Mouse (Mus musculus) layer of hippocampus, postnatal 10 days (tissue): ENCODE measurements at regions not wholly inside any gene's neighbourhood (a gene's known extent, or its start where the extent isn't known, plus 50 kb on each side); places are given as distances from the start of the nearest gene placed in this dataset.

Experiments used
- DNase-seq, 2 experiments: peaks; one replicate each; pipeline ENCODE4 v3.0.0; 2021; ENCODE audit warnings: low spot score in 2 of 2

- peak; percentile 54 to 70 for DNase-seq
Observed at GRCm38 (mm10) chr1:128786941-128787569, 195.0 kb upstream of the Cxcr4 start.

DNA sequence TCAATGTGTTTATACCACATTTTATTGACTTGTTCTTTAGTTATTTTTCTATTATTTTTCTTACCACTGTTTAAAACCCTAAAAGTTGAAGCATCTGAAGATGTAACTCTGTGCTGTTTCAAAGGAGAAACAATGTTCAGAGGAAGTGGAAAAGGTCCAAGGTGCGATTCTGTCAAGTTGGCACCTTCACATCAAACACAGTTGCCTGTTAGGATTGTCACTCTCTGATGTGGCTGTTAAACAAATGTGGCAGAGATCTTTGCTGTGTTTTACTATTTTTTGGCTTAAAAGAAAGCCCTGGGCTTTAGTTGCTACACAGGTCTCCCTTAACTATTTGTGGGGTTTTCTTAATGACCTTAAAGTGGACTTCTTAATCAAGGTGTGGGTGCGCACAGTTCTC is 190.2 kb upstream of the Cxcr4 start:
- no peak for DNase-seq

DNA sequence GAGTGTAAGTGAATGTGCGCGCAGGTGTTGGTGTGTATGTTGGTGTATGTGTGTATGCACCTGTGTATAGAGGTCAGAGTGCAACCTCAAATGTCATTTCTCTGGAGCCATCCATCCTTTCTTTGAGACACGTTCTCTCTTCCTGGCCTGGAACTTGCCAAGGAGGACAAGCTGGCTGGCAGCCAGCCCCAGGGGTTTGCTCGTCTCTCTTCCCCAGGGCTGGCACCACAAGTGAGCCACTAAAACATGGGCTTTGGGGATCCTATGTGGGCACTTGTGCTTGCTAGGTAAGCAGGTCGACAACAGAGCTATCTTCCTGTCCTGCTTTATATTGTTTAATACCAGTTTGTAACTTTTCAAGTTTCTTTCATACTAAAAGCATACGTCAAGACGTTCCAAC is 189.8 kb upstream of the Cxcr4 start:
- DNase-seq = no peak

DNA sequence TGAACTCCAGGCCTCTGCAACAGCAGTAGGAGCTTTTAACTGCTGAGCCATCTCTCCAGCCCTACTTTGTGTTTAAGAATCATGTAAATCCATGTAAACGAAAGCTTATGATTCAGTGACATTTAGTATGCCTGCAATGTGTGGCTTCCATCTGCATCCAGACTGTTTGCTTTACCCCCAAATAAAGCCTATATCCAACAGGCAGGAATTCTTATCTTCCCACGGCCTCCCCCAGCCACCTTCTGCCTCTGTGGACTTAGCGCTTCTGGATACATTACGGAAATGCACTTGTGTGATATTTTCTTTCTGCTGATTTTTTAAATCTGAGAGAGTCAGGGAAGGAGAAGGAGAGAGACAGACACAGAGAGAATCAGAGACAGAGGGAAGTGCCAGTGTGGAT is 189.2 kb upstream of the Cxcr4 start:
- no peak for DNase-seq

GRCm38 (mm10) chr1:128779586-128780158 is 187.6 kb upstream of the Cxcr4 start:
- no peak for DNase-seq

DNA sequence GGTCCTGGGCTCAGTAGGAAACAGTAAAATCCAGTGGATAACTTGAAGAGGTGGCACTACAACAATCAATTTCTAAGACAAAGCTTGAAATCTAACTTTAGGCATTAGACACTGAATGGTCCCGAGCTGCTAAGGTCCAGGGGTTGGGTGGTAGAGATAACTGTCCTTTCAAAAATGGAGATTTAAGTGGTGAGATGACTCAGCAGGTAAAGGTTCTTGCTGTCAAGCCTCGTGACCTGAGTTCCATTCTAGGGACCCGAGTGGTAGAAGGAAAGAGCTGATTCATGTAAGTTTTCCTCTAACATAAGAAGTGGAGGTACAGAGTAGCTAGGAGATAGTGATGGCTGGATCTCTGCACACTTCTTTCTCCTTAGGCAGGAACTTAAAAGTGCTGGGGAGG is 180.3 kb upstream of the Cxcr4 start:
- no peak for DNase-seq

DNA sequence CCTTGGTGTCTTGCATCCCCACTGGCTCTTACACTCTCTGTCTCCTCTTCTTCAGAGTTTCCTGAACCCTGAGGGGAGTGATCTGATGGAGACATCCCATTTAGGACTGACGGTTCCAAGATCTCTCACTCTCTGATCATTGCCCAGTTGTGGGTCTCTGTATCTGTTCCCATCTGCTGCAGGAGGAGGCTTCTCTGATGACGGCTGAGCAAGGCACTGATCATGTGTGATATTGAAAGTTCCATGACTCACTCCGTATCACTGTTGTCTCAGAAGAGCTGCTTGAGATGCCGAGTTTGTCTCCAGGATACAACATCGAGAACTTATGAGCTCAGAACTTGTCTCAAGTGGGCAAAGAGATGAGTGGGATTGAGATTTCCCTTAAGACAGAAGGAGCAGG is 178.7 kb upstream of the Cxcr4 start:
- DNase-seq = no peak

GRCm38 (mm10) chr1:128767991-128768390 is 175.9 kb upstream of the Cxcr4 start:
- no peak for DNase-seq

GRCm38 (mm10) chr1:128767415-128767814 is 175.3 kb upstream of the Cxcr4 start:
- no peak for DNase-seq

DNA sequence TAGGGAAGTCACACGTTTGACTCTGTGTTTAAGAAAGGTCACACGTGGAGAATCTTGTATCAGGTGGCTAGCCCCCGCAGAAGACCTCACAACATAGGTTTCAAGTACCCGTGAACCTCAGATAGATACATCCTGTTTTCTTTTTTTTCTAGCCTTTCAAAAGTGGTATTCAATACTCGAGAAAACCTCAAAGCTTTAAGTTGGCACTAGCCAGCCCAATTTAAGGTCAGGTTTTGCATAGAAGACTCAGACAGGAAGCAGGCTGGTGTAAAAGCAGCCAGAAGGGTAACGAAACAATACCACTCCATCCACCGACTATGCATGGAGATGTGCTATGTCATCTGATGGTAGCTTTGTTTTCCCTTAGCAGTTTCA is 174.8 kb upstream of the Cxcr4 start:
- no peak for DNase-seq

DNA sequence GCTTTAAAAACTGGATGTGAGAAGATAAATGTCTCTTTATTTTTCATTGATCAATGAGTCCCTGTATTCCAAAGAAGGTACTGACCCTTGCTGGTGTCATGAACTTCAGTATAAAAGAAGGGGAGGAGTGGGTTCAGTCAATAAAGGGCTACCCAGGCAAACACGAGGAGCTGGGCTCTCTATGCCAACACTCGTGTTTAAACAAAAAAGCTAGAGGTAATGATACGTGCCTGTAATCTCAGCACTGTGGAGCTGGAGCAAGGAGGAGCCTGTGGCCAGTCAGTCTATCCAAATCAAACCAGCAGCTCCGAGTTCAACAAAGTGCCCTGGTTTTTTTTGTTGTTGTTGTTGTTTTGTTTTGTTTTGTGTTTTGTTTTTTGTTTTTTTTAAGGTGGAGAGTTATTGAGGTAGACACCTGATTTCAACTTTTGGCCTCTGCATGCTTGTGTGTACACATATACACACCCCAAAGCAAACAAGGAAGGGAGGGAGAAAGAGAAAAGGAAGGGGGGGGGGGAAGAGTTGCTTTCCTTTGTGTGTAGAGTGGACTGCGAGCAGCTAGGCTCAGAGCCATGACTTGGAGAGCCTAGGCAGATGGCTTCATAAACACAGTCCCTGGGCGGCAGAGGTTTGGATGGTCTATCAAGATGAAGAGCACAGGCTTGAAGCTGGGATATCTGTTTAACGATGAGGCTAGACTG is 174.2 kb upstream of the Cxcr4 start:
- no peak for DNase-seq

DNA sequence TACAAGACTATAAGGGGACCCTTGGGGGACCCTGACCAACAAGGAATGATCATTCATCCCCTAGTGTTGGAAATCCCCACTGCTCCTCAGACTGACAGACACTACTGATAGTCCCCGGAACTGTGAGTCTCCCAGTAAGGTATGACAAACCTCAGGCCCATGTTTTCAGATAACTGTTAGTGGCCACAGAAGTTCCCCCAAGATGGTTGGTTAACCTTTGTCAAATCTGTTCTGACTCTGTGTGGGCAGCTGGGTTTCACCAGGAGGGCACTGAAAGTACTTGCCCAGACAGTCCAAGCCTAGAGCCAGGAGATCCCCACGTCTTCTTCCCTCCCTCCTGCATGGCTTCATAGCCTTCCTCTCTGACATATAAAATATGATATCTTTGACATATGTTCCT is 173.5 kb upstream of the Cxcr4 start:
- no peak for DNase-seq

GRCm38 (mm10) chr1:128765142-128765541 is 173.0 kb upstream of the Cxcr4 start:
- DNase-seq = no peak

- no peak for DNase-seq
Observed at GRCm38 (mm10) chr1:128762854-128763253, 170.8 kb upstream of the Cxcr4 start.

GRCm38 (mm10) chr1:128762076-128762475 is 170.0 kb upstream of the Cxcr4 start:
- DNase-seq = no peak

DNA sequence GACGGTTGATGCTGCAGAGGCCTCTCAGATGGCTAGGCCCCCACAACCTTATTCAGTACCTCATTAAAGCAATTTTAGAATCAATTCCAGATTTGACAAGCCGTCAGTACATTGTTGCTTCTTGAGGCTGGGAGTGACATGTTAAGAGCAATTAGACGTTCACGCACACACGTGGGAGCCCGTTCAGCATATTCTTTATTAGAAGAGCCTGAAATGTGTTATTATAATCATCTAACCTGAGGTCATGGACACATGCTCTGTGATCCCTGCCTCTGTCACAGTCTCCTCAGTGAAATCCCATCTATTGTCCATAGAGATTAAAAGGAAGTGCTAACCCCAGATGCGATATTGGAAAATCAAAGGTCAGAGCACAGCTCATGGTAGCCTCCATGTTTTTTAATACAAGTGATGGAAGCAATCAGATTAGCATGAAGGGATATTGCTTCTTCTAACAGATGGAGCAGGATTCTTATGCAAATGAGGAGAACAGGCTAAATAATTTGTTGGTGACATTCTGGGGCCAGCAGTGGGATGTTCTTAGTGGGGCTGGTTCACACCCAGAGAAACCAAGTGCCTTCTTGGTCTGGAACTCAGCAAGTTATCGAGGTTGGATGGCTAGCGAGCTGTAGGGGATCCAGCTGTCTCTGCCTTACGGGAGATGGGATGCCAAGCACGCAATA is 166.8 kb upstream of the Cxcr4 start:
- no peak for DNase-seq

DNA sequence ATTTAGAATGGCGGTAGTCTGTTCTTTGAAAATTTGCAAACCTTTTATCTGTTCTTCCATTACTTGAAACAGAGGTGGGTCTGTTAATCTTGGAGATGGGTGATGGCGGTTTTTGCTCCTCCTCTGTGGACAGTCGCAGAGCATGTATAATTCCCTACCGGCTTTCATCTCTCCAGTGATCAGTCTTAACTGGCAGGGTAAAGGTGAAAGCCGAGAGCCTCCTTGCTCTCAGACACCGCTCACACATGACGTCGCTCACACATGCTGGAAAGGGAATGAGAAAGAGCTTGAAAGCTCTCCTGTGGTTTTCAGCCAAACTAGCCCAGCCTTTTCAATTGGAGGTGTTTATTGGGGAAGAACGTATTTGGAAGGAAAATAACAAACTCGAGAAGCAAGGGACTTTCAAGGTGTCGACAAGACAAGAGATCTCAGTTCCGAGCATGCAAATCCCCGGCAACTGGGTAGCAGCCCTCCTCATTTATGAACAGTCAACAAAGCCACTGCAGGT is 166.3 kb upstream of the Cxcr4 start:
- DNase-seq = no peak

- no peak for DNase-seq
Observed at GRCm38 (mm10) chr1:128753427-128754012, 161.4 kb upstream of the Cxcr4 start.

DNA sequence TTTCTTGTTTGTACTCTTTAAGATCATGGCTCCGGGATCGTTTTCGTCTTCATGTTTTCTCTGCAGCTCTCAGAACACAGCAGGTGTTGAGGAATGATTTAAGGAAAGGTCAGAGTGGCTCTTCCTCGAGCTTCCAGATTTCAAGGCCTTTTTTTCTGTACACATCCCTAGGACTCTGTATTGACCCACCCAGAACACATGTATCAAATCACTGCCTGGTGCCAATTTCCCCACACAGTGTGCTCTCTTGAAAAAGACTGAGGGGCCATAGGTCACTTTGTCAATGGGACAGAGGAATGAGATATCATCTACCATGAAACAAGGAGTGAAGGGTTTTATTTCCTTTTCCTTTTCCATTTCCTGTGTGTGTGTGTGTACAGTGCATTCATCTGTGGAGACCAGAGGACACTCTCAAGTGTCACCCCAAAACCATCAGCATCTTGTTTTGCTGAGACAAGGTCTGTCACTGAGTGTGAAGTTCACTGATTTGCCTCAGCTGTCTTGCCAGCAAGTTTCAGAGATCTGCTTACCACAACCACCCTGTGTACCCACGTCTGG is 157.4 kb upstream of the Cxcr4 start:
- no peak for DNase-seq

- DNase-seq = no peak
Observed at GRCm38 (mm10) chr1:128747196-128747790, 155.2 kb upstream of the Cxcr4 start.

DNA sequence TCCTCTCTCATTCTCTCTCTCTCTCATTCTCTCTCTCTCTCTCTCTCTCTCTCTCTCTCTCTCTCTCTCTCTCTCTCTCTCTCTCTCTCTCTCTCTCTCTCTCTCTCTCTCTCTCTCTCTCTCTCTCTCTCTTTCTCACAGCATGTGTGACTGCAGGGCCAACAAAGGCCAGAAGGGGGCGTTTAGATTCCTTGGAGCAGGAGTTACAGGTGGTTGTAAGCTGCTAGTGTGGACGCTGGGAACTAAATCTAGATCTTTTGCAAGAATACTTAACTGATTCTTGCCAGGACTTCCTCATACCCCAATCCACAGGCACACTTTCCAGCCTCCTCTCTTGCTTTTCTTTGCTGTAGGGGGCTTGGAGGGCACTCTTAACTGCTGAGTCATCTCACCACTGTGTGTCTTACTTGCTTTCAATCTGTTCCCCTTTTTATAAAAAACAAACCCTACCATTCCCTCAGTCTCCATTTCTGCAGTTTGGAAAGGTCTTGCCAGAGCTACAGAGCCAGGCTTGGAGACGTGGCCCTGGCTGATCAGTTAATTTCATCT is 154.4 kb upstream of the Cxcr4 start:
- no peak for DNase-seq
